24 mouse cellular contexts compared by ENCODE assay signal in genomic region chr2:180184752-180185109, GRCm38 (mm10). TPM values are rescaled to one million over a fixed set of nuclear protein-coding genes. Genes with fewer than 3 reads are reported as not detected.
A peak's percentile ranks its signal among the peaks of the same experiment; 100 is the strongest.
DNase-seq lines count a peak whose midpoint lies in the region; ATAC-seq and TF ChIP-seq lines count a peak whose summit lies in the region.
"Had no signal": no experiment of that assay in that cellular context is flagged by ENCODE, and none has a peak within 500 bp of the region (broad histone marks: within the 10 kb centered on the region; RNA-seq: fewer than 3 reads in every experiment).

No protein-coding gene starts in this region.

- no peak overlapping the region for H3K4me2 ChIP-seq in intestine, postnatal 0 days (replicated peaks; ENCODE audit: low read depth)
- no peak overlapping the region for H3K4me2 ChIP-seq in intestine, embryonic 16.5 days (ENCODE audit: low read depth, low read length)
- no peak overlapping the region for H3K4me2 ChIP-seq in liver, postnatal 0 days (ENCODE audit: low read depth, low read length)
- H3K4me2 ChIP-seq in liver, embryonic 12.5 days: no peak overlapping the region
- H3K4me2 ChIP-seq: embryonic facial prominence, embryonic 13.5 days; forebrain, embryonic 13.5 days; heart, embryonic 12.5 days; midbrain, embryonic 15.5 days; neural tube, embryonic 13.5 days had no signal

- DNase-seq in liver, postnatal 0 days: no peak
- DNase-seq in A20 (ENCODE audit: low read depth, low spot score) (peak; percentile 33), adipocyte (ENCODE audit: low spot score) (peak; percentile 66)
- no peak for DNase-seq in thymus, postnatal 25 days
- DNase-seq: adrenal gland, adult 8-10 months; cerebellum, adult 18-20 months; cerebellum, postnatal 36 days; embryo, embryonic 11 days; heart, postnatal 10 days; kidney, adult 18-20 months; retina, postnatal 1 day; right cerebral cortex, postnatal 25 days; spleen, adult 18-20 months had no signal

- WGBS in intestine, postnatal 0 days: 75% methylated on average over 6 of the region's 6 CpGs
- WGBS in intestine, embryonic 16.5 days: 76% methylated on average over 6 of the region's 6 CpGs
- WGBS in liver, postnatal 0 days (ENCODE audit: insufficient replicate concordance): 78% methylated on average over 6 of the region's 6 CpGs
- 73% methylated on average over 6 of the region's 6 CpGs for WGBS in liver, embryonic 12.5 days (ENCODE audit: insufficient replicate concordance)

- no peak overlapping the region for H3K9ac ChIP-seq in intestine, postnatal 0 days (ENCODE audit: low read depth, low read length)
- no peak overlapping the region for H3K9ac ChIP-seq in intestine, embryonic 16.5 days (ENCODE audit: low read depth, low read length)
- no peak overlapping the region for H3K9ac ChIP-seq in liver, postnatal 0 days (replicated peaks)
- no peak overlapping the region for H3K9ac ChIP-seq in liver, embryonic 12.5 days
- H3K9ac ChIP-seq: embryonic facial prominence, embryonic 13.5 days; forebrain, embryonic 13.5 days; heart, embryonic 12.5 days; midbrain, embryonic 15.5 days; neural tube, embryonic 13.5 days had no signal

- no peak overlapping the region for H3K27ac ChIP-seq in intestine, postnatal 0 days (ENCODE audit: low read depth, low read length)
- no peak overlapping the region for H3K27ac ChIP-seq in intestine, embryonic 16.5 days (ENCODE audit: low read length)
- no peak overlapping the region for H3K27ac ChIP-seq in liver, postnatal 0 days (ENCODE audit: low read depth)
- H3K27ac ChIP-seq in liver, embryonic 12.5 days: no peak overlapping the region
- H3K27ac ChIP-seq: embryonic facial prominence, embryonic 13.5 days; forebrain, embryonic 13.5 days; macrophage; midbrain, embryonic 15.5 days; neural tube, embryonic 13.5 days had no signal

- no peak overlapping the region for H3K4me3 ChIP-seq in intestine, postnatal 0 days (ENCODE audit: low read depth, low read length)
- H3K4me3 ChIP-seq in intestine, embryonic 16.5 days (ENCODE audit: low read length): no peak overlapping the region
- H3K4me3 ChIP-seq in liver, postnatal 0 days (ENCODE audit: low read depth, low read length): no peak overlapping the region
- no peak overlapping the region for H3K4me3 ChIP-seq in liver, embryonic 12.5 days
- H3K4me3 ChIP-seq: embryonic facial prominence, embryonic 13.5 days; erythroblast, embryonic 14.5 days; forebrain, embryonic 13.5 days; heart, embryonic 12.5 days; hindbrain, embryonic 10.5 days; midbrain, embryonic 15.5 days; neural tube, embryonic 13.5 days had no signal

- no peak for TF ChIP-seq EP300 in liver, postnatal 0 days (IDR thresholded peaks at IDR 0.05; ENCODE audit: low read depth)

- no peaks in the 10 kb centered on the region for H3K9me3 ChIP-seq in intestine, postnatal 0 days (ENCODE audit: control insufficient read depth)
- H3K9me3 ChIP-seq in intestine, embryonic 16.5 days (ENCODE audit: control insufficient read depth, low read length): no peaks in the 10 kb centered on the region
- H3K9me3 ChIP-seq in liver, postnatal 0 days (ENCODE audit: low read length): no peaks in the 10 kb centered on the region
- H3K9me3 ChIP-seq in liver, embryonic 12.5 days (replicated peaks): no peaks in the 10 kb centered on the region
- H3K9me3 ChIP-seq: embryonic facial prominence, embryonic 13.5 days; forebrain, embryonic 13.5 days; heart, embryonic 12.5 days; hindbrain, embryonic 10.5 days; midbrain, embryonic 15.5 days; neural tube, embryonic 13.5 days had no signal

- no peak for ATAC-seq in intestine, postnatal 0 days
- ATAC-seq in intestine, embryonic 16.5 days: no peak
- ATAC-seq in liver, postnatal 0 days: no peak
- no peak for ATAC-seq in liver, embryonic 12.5 days
- ATAC-seq: forebrain, embryonic 13.5 days; midbrain, embryonic 15.5 days had no signal

- TF ChIP-seq CTCF in intestine, postnatal 0 days (IDR thresholded peaks at IDR 0.05; ENCODE audit: low read depth): peak; percentile 28
- TF ChIP-seq CTCF in liver, postnatal 0 days (IDR thresholded peaks at IDR 0.05; ENCODE audit: low read depth): peak; percentile 23

- no peaks in the 10 kb centered on the region for H3K27me3 ChIP-seq in intestine, postnatal 0 days (replicated peaks; ENCODE audit: control insufficient read depth, insufficient read depth, low read length)
- H3K27me3 ChIP-seq in intestine, embryonic 16.5 days (replicated peaks; ENCODE audit: control insufficient read depth, insufficient read depth, low read length): no peaks in the 10 kb centered on the region
- H3K27me3 ChIP-seq in liver, postnatal 0 days (ENCODE audit: insufficient read depth, low read length): no peaks in the 10 kb centered on the region
- no peaks in the 10 kb centered on the region for H3K27me3 ChIP-seq in liver, embryonic 12.5 days (replicated peaks)
- H3K27me3 ChIP-seq: embryonic facial prominence, embryonic 13.5 days; forebrain, embryonic 13.5 days; heart, embryonic 12.5 days; midbrain, embryonic 15.5 days; neural tube, embryonic 13.5 days had no signal

- no peaks in the 10 kb centered on the region for H3K4me1 ChIP-seq in intestine, postnatal 0 days (replicated peaks; ENCODE audit: control insufficient read depth, insufficient read depth, low read length)
- no peaks in the 10 kb centered on the region for H3K4me1 ChIP-seq in intestine, embryonic 16.5 days (ENCODE audit: control insufficient read depth, insufficient read depth, low read length)
- H3K4me1 ChIP-seq in liver, postnatal 0 days (ENCODE audit: insufficient read depth): no peaks in the 10 kb centered on the region
- H3K4me1 ChIP-seq in liver, embryonic 12.5 days: no peaks in the 10 kb centered on the region
- H3K4me1 ChIP-seq: embryonic facial prominence, embryonic 13.5 days; forebrain, embryonic 13.5 days; heart, embryonic 12.5 days; hindbrain, embryonic 10.5 days; midbrain, embryonic 15.5 days; neural tube, embryonic 13.5 days had no signal

- H3K36me3 ChIP-seq in intestine, postnatal 0 days (ENCODE audit: control insufficient read depth, insufficient read depth): peaks cover 21% of the 10 kb centered on the region; the same call in 1 of the 2 replicates
- H3K36me3 ChIP-seq in intestine, embryonic 16.5 days (ENCODE audit: control insufficient read depth, insufficient read depth, low read length): 0 out of 2 replicates have a peak, but pooled peaks cover 5% of the 10 kb centered on the region
- no peaks in the 10 kb centered on the region for H3K36me3 ChIP-seq in liver, postnatal 0 days (replicated peaks; ENCODE audit: insufficient read depth, low read length)
- H3K36me3 ChIP-seq in liver, embryonic 12.5 days: peaks cover 12% of the 10 kb centered on the region; the same call in 1 of the 2 replicates
- H3K36me3 ChIP-seq: midbrain, embryonic 15.5 days; neural tube, embryonic 13.5 days had no signal

RNA-seq across cellular contexts. Expression of gene Adrm1, which starts 13.4 kb away (rescaled TPM):
- 132 and 142 TPM in 2 replicates for polyA plus RNA-seq in intestine, postnatal 0 days (2015; fragmentation: Nextera tagmentation; extraction: Ambion mirVana)
- 172 and 194 TPM in 2 replicates for polyA plus RNA-seq in intestine, embryonic 16.5 days (2015; fragmentation: Nextera tagmentation; extraction: Ambion mirVana)
- polyA plus RNA-seq in liver, postnatal 0 days (2015; fragmentation: Nextera tagmentation; extraction: Ambion mirVana): 91.9 and 98.0 TPM in 2 replicates
- polyA plus RNA-seq in liver, embryonic 12.5 days (2016; fragmentation: Nextera tagmentation; extraction: Ambion mirVana): 176 and 189 TPM in 2 replicates

RNA-seq across cellular contexts. Expression of gene Lama5, which starts 40.9 kb away (rescaled TPM):
- polyA plus RNA-seq in intestine, postnatal 0 days (2015; fragmentation: Nextera tagmentation; extraction: Ambion mirVana): 19.8 and 23.5 TPM in 2 replicates
- 26.7 and 29.7 TPM in 2 replicates for polyA plus RNA-seq in intestine, embryonic 16.5 days (2015; fragmentation: Nextera tagmentation; extraction: Ambion mirVana)
- 2.1 and 2.2 TPM in 2 replicates for polyA plus RNA-seq in liver, postnatal 0 days (2015; fragmentation: Nextera tagmentation; extraction: Ambion mirVana)
- polyA plus RNA-seq in liver, embryonic 12.5 days (2016; fragmentation: Nextera tagmentation; extraction: Ambion mirVana): 4.1 and 4.3 TPM in 2 replicates
- polyA plus RNA-seq: macrophage had no signal

Comparison
In these comparisons a context has a peak if more than half of its experiments do, and no peak if none do; other contexts are left out.
1. DNase-seq: peak in A20 (single experiment) and adipocyte (single experiment); none in liver, postnatal 0 days (single experiment) and thymus, postnatal 25 days (single experiment).